Mouse (Mus musculus) v-Abl transformed pro-B cells (cell line): ENCODE results near the gene Vmn2r38.
"Not testable (repeated sequence)": the region's sequence is repeated elsewhere in the genome, so short reads cannot be mapped to it uniquely, and the experiment has no call there.

Experiments used
- in situ Hi-C, 2 experiments: fragments of 400-800 bp; cut with MboI; formaldehyde crosslinking; loops; one replicate each; pipeline ENCODE4 v1.15.1; 2025; ENCODE audit not compliant: unreplicated experiment in 2 of 2

Gene Vmn2r38

GRCm38 (mm10) chr7:9097781-9098180, at the start of gene Vmn2r38:
TSS of gene Vmn2r38 (minus strand) at chr7:9097881.
- in situ Hi-C loops, result not testable (repeated sequence)

GRCm38 (mm10) chr7:9065353-9065752, 32.3 kb downstream of the Vmn2r38 start:
- in situ Hi-C loops, result not testable (repeated sequence)

GRCm38 (mm10) chr7:9030698-9031097, 67.0 kb downstream of the Vmn2r38 start, which contains the start of gene Vmn2r39:
TSS of gene Vmn2r39 (minus strand) at chr7:9030798.
- in situ Hi-C loops, result not testable (repeated sequence)
